Mouse (Mus musculus): ENCODE results near the gene Rev1.
"Not testable (repeated sequence)": the region's sequence is repeated elsewhere in the genome, so short reads cannot be mapped to it uniquely, and the experiment has no call there.

The Rev1 gene

DNA sequence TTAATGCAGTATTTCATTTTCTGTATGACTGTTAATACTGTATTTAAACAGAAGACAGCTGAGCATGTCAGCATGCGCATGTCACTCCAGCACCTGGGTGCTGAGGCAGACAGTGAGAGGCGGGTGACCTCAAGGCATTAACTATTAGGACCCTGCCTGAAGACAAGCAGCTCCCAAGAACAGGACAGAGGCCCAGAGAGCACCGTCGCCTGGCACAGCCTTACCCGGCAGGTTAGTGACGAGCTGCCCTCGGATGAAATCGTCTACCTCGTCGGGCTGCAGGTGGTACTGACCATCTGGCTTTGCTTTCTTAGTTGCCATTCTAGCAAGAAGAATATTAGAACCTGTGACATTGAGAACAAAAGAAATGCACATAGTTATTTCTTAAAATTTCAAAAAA is 62.3 kb downstream of the Rev1 start:
- no peak for DNase-seq (ENCODE audit: low read depth, low spot score)

- not testable (repeated sequence) for DNase-seq (ENCODE audit: low read depth, low spot score)
Observed at GRCm38 (mm10) chr1:38062156-38062555, 67.4 kb downstream of the Rev1 start.

DNA sequence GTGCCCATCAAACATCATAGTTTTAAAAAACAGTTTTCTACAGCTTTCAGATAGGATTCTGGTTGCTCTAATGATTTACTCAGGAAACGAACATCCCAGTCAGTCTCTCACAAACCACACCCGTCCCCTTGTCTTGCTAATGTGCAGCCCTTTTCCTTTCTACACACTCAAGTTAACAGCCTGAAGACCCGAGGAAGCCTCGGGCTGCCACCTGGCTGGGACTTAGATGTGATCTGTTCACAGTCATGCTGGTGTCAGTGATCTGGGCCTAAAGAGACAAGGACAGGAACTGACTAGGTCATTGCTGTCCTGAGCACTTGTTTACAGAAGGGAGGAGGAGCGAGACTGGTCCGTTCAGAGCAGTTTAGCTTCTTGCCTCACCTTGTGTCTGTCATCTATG is 71.2 kb downstream of the Rev1 start:
- DNase-seq (ENCODE audit: low read depth, low spot score): no peak

DNA sequence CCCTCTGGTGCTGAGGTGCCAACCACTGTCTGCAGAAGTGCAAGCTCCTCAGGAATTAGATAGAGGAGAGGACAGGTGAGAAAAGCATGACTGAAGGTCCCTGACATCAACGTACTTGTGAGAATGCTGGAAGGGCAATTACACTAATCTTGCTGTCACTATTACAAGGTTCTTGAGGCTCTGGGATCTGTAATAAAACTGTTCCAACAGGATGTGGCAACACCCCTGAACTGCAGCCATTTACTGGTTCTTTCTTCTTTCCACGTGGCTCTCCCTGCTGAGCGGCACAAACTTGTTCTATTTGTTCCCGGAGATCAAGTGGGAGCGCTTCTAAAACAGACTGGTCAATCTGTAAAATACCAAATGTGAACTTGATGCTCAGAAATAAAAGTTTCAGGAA is 74.4 kb downstream of the Rev1 start:
- DNase-seq (ENCODE audit: low read depth, low spot score): no peak

DNA sequence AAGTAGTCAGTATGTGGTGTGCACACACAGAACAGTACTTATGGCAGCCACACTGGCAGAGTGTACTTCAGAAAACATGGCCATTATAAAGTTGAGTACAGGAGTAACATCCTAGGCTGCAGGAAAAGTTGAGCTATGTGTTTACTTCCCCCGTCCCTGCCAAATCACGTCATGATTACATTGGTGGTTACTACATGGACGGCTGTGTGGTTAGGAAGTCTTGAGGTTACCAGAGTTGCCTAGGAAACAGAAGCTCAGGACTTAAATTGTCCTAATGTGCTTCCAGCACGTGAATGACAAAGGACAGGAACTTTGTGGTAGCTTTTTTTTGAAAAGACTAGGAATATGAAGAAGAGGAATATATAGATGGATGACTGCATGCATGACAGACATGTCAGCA is 80.0 kb downstream of the Rev1 start:
- DNase-seq (ENCODE audit: low read depth, low spot score): no peak

DNA sequence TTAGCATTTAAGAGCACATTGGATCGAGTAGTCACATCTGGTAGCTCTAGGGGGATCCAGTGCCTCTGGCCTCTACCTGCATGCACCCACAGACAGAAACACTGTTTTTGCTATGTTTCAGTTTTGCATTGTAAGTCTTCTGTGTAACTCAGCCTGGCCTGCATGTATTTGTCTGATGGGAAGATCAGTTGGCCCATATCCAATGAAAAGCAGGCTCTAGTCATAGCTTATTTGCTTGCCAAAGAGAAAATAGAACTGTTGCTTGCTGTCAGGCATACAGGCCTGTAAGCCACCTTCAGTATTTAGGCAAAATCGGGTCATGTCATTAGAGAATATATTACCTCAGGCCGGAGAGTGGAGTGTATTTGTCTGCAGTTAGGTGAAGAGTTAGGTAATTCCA is 81.5 kb downstream of the Rev1 start:
- DNase-seq (ENCODE audit: low read depth, low spot score): no peak

DNA sequence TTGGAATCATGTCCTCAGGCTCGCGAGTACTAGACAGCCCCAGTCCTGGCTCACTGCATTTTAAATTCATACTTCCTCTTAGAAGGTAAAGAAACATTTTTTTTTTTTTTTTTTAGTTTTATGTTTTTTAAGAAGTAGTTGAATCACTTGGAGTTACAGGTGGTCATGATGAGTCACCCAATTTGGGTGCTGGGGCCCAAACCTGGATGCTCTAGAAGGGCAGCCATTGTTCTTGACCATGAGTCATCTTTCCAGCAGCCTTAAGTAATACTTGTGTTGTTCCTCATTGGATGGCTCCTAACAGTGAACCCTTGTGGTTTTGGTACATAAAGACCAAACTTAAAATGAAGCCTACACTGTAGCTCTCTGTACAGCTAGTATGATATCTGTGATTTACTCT is 90.7 kb downstream of the Rev1 start:
- no peak for DNase-seq (ENCODE audit: low read depth, low spot score)

- DNase-seq (ENCODE audit: low read depth, low spot score): no peak
Observed at GRCm38 (mm10) chr1:38037375-38037774, 92.2 kb downstream of the Rev1 start.

GRCm38 (mm10) chr1:38035521-38035920 is 94.1 kb downstream of the Rev1 start:
- DNase-seq (ENCODE audit: low read depth, low spot score): no peak

GRCm38 (mm10) chr1:38031391-38031790 is 98.2 kb downstream of the Rev1 start:
- DNase-seq (ENCODE audit: low read depth, low spot score): no peak

- no peak for DNase-seq (ENCODE audit: low read depth, low spot score)
Observed at GRCm38 (mm10) chr1:38027301-38027700, 102.3 kb downstream of the Rev1 start.

DNA sequence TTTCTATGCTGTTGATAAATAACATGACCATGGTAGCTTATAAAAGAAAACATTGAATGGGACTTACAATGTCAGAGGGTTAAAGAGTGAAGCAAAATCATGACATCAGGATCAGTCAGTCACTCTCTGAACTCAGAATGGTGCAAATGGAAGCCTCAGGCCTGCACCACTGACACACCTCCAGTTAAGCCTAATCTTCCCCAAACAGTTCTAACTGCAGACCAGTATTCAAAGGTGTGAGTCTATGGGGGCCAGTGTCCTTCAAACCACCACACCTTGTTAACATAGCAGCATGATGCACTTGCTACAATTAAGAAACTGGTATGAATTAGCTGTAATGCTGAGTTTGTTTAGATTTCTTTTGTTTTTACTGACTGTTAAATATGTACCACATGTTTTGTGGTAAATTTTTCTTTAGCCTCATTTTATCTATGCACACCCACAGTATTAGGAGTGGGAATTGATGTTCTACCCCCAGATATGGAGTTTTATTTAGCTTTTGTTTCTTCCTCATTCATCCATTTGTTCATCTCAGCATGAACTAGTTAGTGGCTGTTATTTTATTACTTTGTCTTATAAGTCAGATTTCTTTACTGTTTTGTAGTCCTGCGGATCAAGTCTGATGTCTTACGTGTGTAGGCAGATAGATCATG is 114.9 kb downstream of the Rev1 start:
- no peak for DNase-seq (ENCODE audit: low read depth, low spot score)

GRCm38 (mm10) chr1:38012509-38012908 is 117.1 kb downstream of the Rev1 start:
- DNase-seq (ENCODE audit: low read depth, low spot score): no peak

- no peak for DNase-seq (ENCODE audit: low read depth, low spot score)
Observed at GRCm38 (mm10) chr1:38012104-38012503, 117.5 kb downstream of the Rev1 start.

- no peak for DNase-seq (ENCODE audit: low read depth, low spot score)
Observed at GRCm38 (mm10) chr1:38011647-38012046, 118.0 kb downstream of the Rev1 start.

DNA sequence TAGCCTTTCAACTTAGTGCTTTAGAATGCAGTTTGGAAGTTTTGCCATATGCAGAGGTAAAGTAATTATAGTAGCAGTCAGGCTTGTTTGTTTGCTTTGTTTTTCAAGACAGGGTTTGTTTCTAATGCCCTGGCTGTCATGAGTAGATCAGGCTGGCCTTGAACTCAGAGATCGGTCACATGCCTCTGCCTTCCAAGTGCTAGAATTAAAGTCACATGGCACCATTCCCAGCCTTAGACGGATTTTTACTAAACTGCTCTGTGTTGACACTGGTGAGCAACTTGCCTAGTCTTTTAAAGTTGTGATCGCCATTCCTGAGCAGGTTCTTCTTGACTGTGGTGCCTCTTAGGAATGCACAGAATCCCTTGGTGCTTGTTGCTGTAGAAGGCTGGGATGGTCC is 122.9 kb downstream of the Rev1 start:
- DNase-seq (ENCODE audit: low read depth, low spot score): no peak

DNA sequence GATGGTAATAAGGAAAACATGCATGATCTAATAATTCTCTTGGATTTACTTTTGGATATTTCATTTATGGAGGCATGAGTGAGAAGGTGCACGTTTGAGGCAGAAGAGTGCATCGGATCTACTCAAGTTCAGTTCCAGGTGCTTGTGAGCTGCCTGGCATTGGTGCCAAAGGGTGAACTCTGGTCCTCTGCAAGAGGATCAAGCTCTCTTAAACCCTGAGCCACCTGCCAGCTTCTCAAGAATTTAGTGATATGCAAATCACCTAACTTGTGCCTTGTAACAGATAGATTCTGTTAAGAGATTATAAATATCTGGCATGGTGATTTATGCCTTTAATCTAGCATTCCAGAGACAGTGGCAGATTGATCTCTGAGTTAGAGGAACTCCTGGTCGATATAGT is 126.6 kb downstream of the Rev1 start:
- DNase-seq (ENCODE audit: low read depth, low spot score): no peak
